Mouse (Mus musculus): ENCODE results near the gene Shroom3.

GRCm38 (mm10) chr5:92886141-92886540 is 202.9 kb downstream of the Shroom3 start:
- TF ChIP-seq CTCF (IDR thresholded peaks at IDR 0.05; ENCODE audit: control insufficient read depth, insufficient read depth, low read length) = no peak
- no peak for TF ChIP-seq POLR2A (IDR thresholded peaks at IDR 0.05; ENCODE audit: borderline replicate concordance, control insufficient read depth, low read depth, low read length)

All from bone marrow, adult 2 months (tissue).